Mouse (Mus musculus): Measurements from ENCODE around the gene Otol1.

DNA sequence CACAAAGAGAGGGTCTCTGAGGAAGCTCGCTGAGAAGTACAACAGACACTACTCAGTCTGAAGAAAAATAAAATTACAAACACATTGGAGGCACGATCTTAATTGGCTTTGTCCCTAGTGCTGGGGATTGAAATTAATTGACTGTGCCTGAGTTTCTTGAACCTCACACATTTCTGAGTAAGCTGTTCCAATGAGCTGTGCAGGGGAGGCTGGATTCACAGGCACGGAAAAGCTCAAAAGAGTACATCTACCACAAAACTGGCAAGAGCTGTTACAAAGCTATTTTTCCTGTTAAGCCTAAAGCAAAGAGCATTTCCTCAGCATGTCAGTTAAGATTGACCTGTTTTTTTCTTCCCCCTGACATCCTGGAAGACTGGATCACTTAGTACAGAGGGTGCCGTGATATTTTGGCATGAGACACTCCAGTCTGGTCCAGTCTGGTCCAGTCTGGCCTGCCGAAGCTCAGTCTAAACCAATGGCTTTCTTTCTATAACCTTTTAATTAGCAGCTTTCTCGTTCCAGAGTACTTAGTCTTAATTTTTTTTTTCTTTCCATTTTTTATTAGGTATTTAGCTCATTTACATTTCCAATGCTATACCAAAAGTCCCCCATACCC, 35.8 kb upstream of the Otol1 start:
- no peak for TF ChIP-seq POLR2A (IDR thresholded peaks at IDR 0.05; ENCODE audit: low read depth, low read length)
- no peak for TF ChIP-seq CTCF (IDR thresholded peaks at IDR 0.05; ENCODE audit: extremely low read depth, insufficient read length, insufficient replicate concordance, low read depth, low read length)
